Mouse (Mus musculus): Measurements from ENCODE around the gene Lrrc17. TPM values are rescaled to one million over a fixed set of nuclear protein-coding genes. Genes with fewer than 3 reads are reported as not detected.
A peak's percentile ranks its signal among the peaks of the same experiment; 100 is the strongest.

Lrrc17 gene
- 15.3 and 17.6 TPM in 2 replicates for polyA plus RNA-seq (2014; fragmentation: Nextera tagmentation; extraction: Ambion mirVana)

DNA sequence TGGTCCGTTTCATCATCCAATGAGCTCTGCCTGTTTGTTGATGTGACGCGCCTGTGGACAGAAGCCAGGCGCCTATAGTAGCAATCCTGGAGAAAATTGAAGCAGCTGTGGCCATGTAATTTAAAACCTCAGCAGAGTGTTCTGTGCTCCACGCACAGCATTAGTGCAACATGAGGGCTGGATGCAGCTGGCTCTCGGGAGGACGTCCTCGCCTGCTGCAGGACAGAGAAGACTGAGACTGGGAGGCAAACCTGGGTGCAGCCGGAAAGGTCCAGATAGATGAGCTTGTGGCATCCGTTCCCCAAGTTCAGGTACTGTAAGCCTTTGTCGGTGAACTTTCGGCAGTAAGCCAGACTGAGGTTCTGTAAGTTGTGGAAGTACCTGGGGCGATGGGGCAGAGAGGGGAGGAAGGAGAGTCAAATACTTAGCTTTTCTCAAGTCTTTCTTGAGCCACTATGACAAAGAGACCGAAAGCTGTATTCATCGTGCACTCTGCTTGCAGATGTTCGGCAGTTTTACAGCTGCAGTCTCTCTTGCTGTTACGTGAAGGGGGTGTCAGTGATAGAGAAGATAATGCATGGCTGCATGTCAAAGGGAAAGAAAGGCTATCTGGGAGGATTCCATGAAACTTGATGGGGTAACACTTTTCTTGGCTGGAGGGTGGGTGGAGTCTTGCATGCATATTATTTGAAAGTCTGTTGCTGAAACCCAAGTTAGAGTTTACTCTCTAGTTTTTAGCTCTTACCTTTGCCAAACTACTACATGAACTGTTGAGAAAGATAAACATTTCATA lies at the start of gene Lrrc17:
Gene Lrrc17, plus strand, starts transcription at position 151 of the 793 bp plus-strand sequence.
- H3K4me3 ChIP-seq (ENCODE audit: low read depth, low read length): no peak within 1 kb of the TSS
- 72% methylated on average over 17 of the region's 17 CpGs for WGBS
- H3K27ac ChIP-seq (ENCODE audit: low read depth, low read length): no peak within 1 kb of the TSS
- no peaks in the 10 kb centered on the region for H3K27me3 ChIP-seq (ENCODE audit: control insufficient read depth, insufficient read depth, low read length)
- no peak within 1 kb of the TSS for H3K9ac ChIP-seq (ENCODE audit: low read length)
- 0 out of 2 replicates have a peak within 1 kb of the TSS, but pooled peaks have one; percentile 15 for H3K4me2 ChIP-seq (ENCODE audit: low read depth, low read length, severe bottlenecking)
- H3K36me3 ChIP-seq (ENCODE audit: control insufficient read depth, insufficient read depth, low read length): no peaks in the 10 kb centered on the region
- ATAC-seq (replicated peaks; ENCODE audit: low FRiP score) (no peak), DNase-seq (ENCODE audit: low spot score) (no peak)
- no peaks in the 10 kb centered on the region for H3K4me1 ChIP-seq (replicated peaks; ENCODE audit: control insufficient read depth, insufficient read depth, low read length)
- no peaks in the 10 kb centered on the region for H3K9me3 ChIP-seq (ENCODE audit: control insufficient read depth, low read length)

DNA sequence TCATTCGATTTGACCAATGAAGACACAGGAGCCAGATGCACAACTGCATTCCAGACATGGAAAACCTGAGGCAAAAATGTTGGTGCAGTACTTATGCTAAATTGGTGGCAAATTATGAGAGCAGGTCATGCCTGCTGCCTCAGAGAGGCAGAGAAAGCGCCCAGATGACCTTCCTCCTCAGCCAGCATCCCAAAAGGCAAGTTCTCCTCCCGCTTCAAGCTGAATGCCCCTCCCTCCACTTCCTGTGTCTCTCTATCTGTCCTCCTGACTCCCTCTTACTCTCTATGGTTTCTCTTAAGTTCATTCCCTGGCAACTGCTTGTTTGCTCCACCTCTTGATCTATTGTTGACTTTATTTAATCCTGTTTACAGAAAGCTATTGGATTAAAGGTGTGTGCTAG lies 48.6 kb upstream of the Lrrc17 start:
- no peak overlapping the region for H3K9ac ChIP-seq (ENCODE audit: low read length)
- H3K9me3 ChIP-seq (ENCODE audit: control insufficient read depth, low read length): no peaks in the 10 kb centered on the region
- 60% methylated on average over 3 of the region's 3 CpGs for WGBS
- no peaks in the 10 kb centered on the region for H3K36me3 ChIP-seq (ENCODE audit: control insufficient read depth, insufficient read depth, low read length)
- H3K27me3 ChIP-seq (ENCODE audit: control insufficient read depth, insufficient read depth, low read length): no peaks in the 10 kb centered on the region
- no peak overlapping the region for H3K4me2 ChIP-seq (ENCODE audit: low read depth, low read length, severe bottlenecking)
- DNase-seq (ENCODE audit: low spot score) (no peak), ATAC-seq (replicated peaks; ENCODE audit: low FRiP score) (no peak)
- H3K4me1 ChIP-seq (replicated peaks; ENCODE audit: control insufficient read depth, insufficient read depth, low read length): no peaks in the 10 kb centered on the region
- no peak overlapping the region for H3K27ac ChIP-seq (ENCODE audit: low read depth, low read length)
- no peak overlapping the region for H3K4me3 ChIP-seq (ENCODE audit: low read depth, low read length)

GRCm38 (mm10) chr5:21496321-21496720 lies 47.0 kb upstream of the Lrrc17 start:
- Histone ChIP-seq H3K9ac (ENCODE audit: low read length) (no peak overlapping the region), H3K27me3 (ENCODE audit: control insufficient read depth, insufficient read depth, low read length) (no peaks in the 10 kb centered on the region), H3K4me1 (replicated peaks; ENCODE audit: control insufficient read depth, insufficient read depth, low read length) (no peaks in the 10 kb centered on the region), H3K9me3 (ENCODE audit: control insufficient read depth, low read length) (no peaks in the 10 kb centered on the region), H3K27ac (ENCODE audit: low read depth, low read length) (no peak overlapping the region), H3K4me3 (ENCODE audit: low read depth, low read length) (no peak overlapping the region), H3K36me3 (ENCODE audit: control insufficient read depth, insufficient read depth, low read length) (no peaks in the 10 kb centered on the region), H3K4me2 (ENCODE audit: low read depth, low read length, severe bottlenecking) (no peak overlapping the region)
- ATAC-seq (replicated peaks; ENCODE audit: low FRiP score): no peak
- WGBS: 75% methylated on average over 6 of the region's 6 CpGs
- DNase-seq (ENCODE audit: low spot score): no peak

DNA sequence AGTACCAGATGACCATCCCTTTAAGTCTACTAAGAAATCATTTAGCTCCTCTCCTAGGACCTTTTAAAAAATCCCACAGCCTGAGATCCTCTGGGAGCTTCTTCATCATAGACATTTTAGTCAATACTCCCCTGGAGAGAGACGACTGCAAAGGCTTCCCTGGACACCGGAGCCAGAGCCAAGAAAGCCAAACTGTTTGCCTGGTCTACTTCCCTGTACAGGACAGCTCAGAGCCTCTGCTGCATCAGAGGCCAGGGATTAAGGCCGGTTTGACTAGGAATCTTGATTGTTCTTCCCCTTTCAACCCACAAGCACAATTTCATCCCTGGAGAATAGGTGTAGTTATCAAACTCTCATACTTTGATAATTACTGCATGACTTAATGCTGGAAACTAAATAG lies 46.5 kb upstream of the Lrrc17 start:
- Histone ChIP-seq H3K4me2 (ENCODE audit: low read depth, low read length, severe bottlenecking) (no peak overlapping the region), H3K9ac (ENCODE audit: low read length) (no peak overlapping the region), H3K4me1 (replicated peaks; ENCODE audit: control insufficient read depth, insufficient read depth, low read length) (no peaks in the 10 kb centered on the region), H3K9me3 (ENCODE audit: control insufficient read depth, low read length) (no peaks in the 10 kb centered on the region), H3K4me3 (ENCODE audit: low read depth, low read length) (no peak overlapping the region), H3K27me3 (ENCODE audit: control insufficient read depth, insufficient read depth, low read length) (no peaks in the 10 kb centered on the region), H3K36me3 (ENCODE audit: control insufficient read depth, insufficient read depth, low read length) (no peaks in the 10 kb centered on the region), H3K27ac (ENCODE audit: low read depth, low read length) (no peak overlapping the region)
- WGBS: 68% methylated on average over 3 of the region's 3 CpGs
- DNase-seq (ENCODE audit: low spot score) (no peak), ATAC-seq (replicated peaks; ENCODE audit: low FRiP score) (no peak)

DNA sequence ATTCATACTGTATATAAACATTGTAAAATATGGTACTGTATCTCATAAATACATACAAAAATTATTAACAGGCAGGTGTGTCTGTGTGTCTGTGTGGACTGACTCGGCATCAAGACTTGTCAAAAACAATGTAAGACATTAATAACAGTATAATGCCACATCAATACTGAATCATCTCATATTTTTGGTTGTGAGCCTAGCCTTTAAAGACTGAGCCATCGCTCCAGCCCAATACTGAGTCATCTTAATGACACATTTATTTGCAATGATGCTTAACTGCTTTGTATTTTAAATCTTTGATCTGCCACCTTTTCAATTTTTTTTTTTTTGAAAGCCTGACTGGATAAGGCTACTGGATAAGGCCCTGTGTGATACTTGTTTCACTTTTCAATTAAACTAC lies 44.9 kb upstream of the Lrrc17 start:
- Histone ChIP-seq H3K4me3 (ENCODE audit: low read depth, low read length) (no peak overlapping the region), H3K27me3 (ENCODE audit: control insufficient read depth, insufficient read depth, low read length) (no peaks in the 10 kb centered on the region), H3K36me3 (ENCODE audit: control insufficient read depth, insufficient read depth, low read length) (no peaks in the 10 kb centered on the region), H3K27ac (ENCODE audit: low read depth, low read length) (no peak overlapping the region), H3K4me2 (ENCODE audit: low read depth, low read length, severe bottlenecking) (no peak overlapping the region), H3K9ac (ENCODE audit: low read length) (no peak overlapping the region), H3K4me1 (replicated peaks; ENCODE audit: control insufficient read depth, insufficient read depth, low read length) (no peaks in the 10 kb centered on the region), H3K9me3 (ENCODE audit: control insufficient read depth, low read length) (no peaks in the 10 kb centered on the region)
- no peak for ATAC-seq (replicated peaks; ENCODE audit: low FRiP score)
- no peak for DNase-seq (ENCODE audit: low spot score)
- 86% methylated on average over 2 of the region's 2 CpGs for WGBS

DNA sequence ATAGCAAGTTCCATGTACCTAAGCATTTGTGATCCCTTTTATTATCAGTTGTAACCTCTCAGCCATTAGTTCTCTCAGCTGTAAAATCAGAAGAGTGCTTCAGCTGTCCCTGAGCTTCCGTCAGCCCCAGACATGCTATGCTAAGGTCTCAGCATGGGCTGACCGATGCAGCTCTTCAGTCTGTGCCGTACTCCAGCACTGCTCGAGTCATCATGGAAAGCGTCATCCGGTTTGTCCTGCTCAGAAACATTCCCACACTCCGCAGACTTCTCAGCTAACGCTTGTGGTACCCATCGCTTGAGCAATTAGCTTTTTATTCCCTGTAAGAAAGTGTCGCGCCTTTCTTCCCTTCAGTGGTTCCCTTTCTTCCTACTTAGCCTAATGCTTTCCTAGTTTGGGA lies 44.4 kb upstream of the Lrrc17 start:
- Histone ChIP-seq H3K9ac (ENCODE audit: low read length) (no peak overlapping the region), H3K27me3 (ENCODE audit: control insufficient read depth, insufficient read depth, low read length) (no peaks in the 10 kb centered on the region), H3K4me1 (replicated peaks; ENCODE audit: control insufficient read depth, insufficient read depth, low read length) (no peaks in the 10 kb centered on the region), H3K4me3 (ENCODE audit: low read depth, low read length) (no peak overlapping the region), H3K27ac (ENCODE audit: low read depth, low read length) (no peak overlapping the region), H3K36me3 (ENCODE audit: control insufficient read depth, insufficient read depth, low read length) (no peaks in the 10 kb centered on the region), H3K4me2 (ENCODE audit: low read depth, low read length, severe bottlenecking) (no peak overlapping the region), H3K9me3 (ENCODE audit: control insufficient read depth, low read length) (no peaks in the 10 kb centered on the region)
- no peak for DNase-seq (ENCODE audit: low spot score)
- ATAC-seq (replicated peaks; ENCODE audit: low FRiP score): no peak
- 86% methylated on average over 11 of the region's 11 CpGs for WGBS

DNA sequence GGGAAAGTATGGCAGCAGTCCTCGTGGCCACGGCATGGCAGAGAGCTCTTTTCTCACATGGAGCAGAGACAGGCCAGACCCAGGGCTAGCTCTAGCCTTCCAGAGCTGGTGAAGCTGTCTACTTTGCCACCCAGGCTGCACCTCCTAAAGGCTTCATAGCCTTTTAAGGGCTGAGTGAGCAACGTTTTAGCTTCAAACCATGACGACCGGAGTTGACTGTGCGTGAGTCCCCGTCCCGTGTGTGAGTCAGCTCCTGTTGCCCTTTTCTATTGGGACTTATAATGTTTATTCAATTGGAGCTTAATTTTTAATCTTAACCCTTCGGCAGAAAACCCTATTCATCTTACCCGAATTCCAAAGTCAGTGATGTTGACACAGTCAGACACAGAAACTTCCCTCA lies 43.2 kb upstream of the Lrrc17 start:
- no peak overlapping the region for H3K4me3 ChIP-seq (ENCODE audit: low read depth, low read length)
- no peak overlapping the region for H3K9ac ChIP-seq (ENCODE audit: low read length)
- ATAC-seq (replicated peaks; ENCODE audit: low FRiP score) (no peak), DNase-seq (ENCODE audit: low spot score) (no peak)
- H3K4me2 ChIP-seq (ENCODE audit: low read depth, low read length, severe bottlenecking): no peak overlapping the region
- H3K4me1 ChIP-seq (replicated peaks; ENCODE audit: control insufficient read depth, insufficient read depth, low read length): no peaks in the 10 kb centered on the region
- 81% methylated on average over 10 of the region's 10 CpGs for WGBS
- no peak overlapping the region for H3K27ac ChIP-seq (ENCODE audit: low read depth, low read length)
- no peaks in the 10 kb centered on the region for H3K27me3 ChIP-seq (ENCODE audit: control insufficient read depth, insufficient read depth, low read length)
- H3K9me3 ChIP-seq (ENCODE audit: control insufficient read depth, low read length): no peaks in the 10 kb centered on the region
- H3K36me3 ChIP-seq (ENCODE audit: control insufficient read depth, insufficient read depth, low read length): no peaks in the 10 kb centered on the region

DNA sequence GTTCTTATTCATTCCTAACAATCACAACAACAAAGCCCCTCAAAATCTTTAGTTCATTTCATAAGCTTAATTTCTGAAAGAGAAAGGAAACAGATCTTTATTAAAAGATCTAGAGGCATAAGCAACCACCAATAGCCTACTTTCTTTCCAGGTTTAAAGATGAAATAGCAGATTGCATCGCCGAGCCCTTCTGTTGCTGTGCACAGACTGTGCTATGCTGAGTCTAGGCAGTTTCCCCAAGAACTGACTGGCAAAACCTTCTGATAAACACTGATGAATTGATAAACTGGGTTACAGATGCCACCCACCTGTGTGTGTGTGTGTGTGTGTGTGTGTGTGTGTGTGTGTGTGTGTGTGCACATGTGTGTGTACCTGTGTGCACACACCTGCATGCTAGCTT lies 42.4 kb upstream of the Lrrc17 start:
- Histone ChIP-seq H3K27me3 (ENCODE audit: control insufficient read depth, insufficient read depth, low read length) (no peaks in the 10 kb centered on the region), H3K27ac (ENCODE audit: low read depth, low read length) (no peak overlapping the region), H3K4me1 (replicated peaks; ENCODE audit: control insufficient read depth, insufficient read depth, low read length) (no peaks in the 10 kb centered on the region), H3K4me2 (ENCODE audit: low read depth, low read length, severe bottlenecking) (no peak overlapping the region), H3K9ac (ENCODE audit: low read length) (no peak overlapping the region), H3K4me3 (ENCODE audit: low read depth, low read length) (no peak overlapping the region), H3K9me3 (ENCODE audit: control insufficient read depth, low read length) (no peaks in the 10 kb centered on the region), H3K36me3 (ENCODE audit: control insufficient read depth, insufficient read depth, low read length) (no peaks in the 10 kb centered on the region)
- DNase-seq (ENCODE audit: low spot score): no peak
- no peak for ATAC-seq (replicated peaks; ENCODE audit: low FRiP score)
- WGBS: 95% methylated on average over 2 of the region's 2 CpGs

Data from forebrain, embryonic 11.5 days (tissue).